Mouse (Mus musculus) embryo, embryonic 11.5 days (tissue): ENCODE measurements around the gene Dock2.
A peak's percentile ranks its signal among the peaks of the same experiment; 100 is the strongest.

Experiments
- DNase-seq: peaks from one replicate; pipeline ENCODE4 v3.0.0-alpha.2; 2012; ENCODE audit warnings: low read depth, low spot score

The Dock2 gene

DNA sequence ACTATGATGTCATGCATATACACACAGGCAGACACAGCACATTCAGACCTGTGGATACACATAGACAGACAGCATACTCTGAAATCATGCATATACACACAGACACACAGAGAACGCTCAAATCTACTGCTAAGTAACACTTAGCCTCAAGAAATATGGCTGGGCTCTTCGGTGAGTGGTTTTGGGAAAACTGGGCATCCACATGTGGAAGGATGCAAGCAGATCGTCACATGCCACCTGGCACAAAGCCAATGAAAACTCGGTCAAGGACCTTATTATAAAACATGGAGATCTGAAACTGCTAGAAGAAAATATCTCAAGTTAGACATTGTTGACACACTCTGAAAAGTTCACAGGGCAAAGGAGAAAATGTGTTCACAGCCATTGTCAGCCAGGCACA lies 255.7 kb downstream of the Dock2 start:
- DNase-seq, result no peak

DNA sequence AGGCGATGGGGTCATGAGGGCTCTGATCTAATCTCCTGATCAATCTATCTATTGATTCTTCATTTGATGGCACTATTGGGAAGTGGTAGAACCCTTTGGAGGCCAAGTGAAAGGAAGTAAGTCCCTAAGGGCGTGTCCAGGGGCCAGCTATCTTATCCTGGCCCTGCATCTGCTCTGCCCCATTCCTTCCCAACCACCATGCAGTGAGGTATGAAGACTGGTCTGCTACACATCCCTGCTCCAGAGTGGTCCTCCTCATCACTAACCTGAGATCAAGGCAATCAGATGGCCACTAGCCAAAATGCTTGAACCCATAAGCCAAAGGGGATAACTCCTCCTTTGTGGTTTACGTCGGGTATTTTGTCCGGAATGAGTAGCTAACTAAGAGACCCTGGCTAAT lies 256.5 kb downstream of the Dock2 start:
- no peak for DNase-seq

- no peak for DNase-seq
These were observed 258.4 kb downstream of the Dock2 start for GRCm38 (mm10) chr11:34525096-34525891.

- no peak for DNase-seq
These were observed 259.1 kb downstream of the Dock2 start for GRCm38 (mm10) chr11:34524586-34524985.

DNA sequence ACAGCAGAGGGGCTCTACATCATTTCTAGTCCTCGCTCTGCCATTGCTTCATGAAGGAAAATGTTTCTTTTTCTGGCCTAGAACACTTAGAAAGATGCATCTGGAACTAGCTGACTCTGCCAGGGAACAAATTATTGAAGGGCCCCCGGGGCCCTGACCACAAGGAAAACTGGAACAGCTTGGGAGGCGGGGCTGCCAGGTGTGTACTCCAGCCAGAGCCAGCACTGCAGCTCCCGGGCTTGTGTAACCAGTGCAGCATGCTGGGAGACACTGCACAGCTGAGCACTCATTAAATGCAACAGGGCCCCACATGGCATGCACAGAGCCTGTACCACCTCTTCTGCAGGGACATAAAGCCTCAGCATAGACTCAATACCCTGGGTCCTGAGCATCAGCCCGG lies 265.1 kb downstream of the Dock2 start:
- DNase-seq, result no peak

GRCm38 (mm10) chr11:34516971-34517370 lies 266.7 kb downstream of the Dock2 start:
- DNase-seq, result no peak

DNA sequence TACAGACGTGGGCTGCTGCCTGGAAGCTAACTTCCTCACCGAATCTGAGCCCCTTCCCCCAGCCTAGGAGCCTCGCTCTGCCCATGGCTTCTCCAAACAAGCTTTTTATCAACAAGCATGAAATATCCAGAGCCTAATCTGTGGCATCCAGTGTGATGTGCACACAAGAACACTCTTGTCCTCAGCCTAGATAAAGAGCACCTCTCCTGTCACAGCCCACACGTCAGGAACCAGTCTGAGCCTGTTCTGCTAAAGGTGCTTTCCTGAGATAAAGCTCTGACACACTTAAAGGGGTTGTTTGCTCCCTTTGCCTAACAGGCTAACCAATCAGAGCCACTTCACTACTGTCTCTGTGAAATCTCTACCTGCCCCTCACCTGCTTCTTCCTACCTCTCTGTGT lies 268.4 kb downstream of the Dock2 start:
- DNase-seq, result no peak

DNA sequence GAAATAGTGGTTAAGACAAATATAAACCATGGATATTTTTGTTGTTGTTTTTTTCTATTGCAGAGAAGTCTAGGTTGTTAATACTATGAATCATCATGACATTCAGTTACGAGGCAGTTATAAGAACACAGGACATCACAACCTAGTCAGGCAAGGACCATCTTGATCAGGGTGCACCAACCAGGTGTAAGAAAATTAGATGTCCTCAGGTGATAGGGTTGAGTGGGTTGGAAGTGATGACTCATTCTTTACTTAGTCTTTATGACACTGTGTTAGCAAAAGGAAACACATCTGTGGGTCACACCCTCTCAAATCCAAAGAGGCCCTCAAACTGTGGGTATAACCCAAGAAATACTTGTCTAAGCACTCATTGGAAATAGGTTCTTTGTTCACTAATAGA lies 277.3 kb downstream of the Dock2 start:
- DNase-seq, result no peak

DNA sequence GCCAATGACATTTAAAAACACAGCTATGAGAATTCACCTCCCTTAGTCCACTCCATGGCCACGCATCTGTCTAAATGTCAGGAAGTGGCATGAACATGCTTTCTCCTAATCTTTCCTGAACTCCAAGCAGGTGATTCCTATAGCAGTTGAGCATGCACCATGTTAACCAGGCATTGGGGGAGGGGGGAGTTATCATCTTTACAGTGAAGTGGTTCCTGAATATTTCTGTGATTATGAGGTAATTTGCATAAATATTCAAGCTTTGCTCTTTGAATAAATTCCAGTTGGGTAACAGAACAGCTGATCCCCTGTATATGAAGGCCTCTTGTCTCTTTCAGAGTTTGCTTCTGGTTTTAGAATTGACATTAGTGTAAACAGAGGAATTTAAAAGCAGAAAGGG lies 284.0 kb downstream of the Dock2 start:
- no peak for DNase-seq

DNA sequence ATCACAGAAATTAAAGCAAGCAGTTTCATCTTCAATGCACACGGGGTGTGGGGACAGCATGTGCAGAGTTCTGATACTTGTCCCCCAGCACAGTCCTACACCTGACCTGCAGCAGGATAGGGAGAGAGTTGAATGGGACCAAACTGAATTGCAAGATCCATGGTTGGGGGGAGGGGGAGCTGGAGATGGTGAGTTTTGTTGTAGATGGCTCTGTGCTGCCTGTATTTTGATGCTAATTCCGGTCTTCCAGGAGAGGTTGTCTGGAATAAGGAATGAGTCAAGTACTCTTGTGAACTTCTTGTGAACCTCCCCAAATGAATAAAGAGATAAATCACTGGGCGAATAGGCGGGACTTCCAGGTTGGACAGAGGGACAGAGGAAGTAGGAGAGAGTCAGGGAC lies 289.0 kb downstream of the Dock2 start:
- DNase-seq, result no peak

GRCm38 (mm10) chr11:34492986-34493385 lies 290.7 kb downstream of the Dock2 start:
- DNase-seq, result no peak

DNA sequence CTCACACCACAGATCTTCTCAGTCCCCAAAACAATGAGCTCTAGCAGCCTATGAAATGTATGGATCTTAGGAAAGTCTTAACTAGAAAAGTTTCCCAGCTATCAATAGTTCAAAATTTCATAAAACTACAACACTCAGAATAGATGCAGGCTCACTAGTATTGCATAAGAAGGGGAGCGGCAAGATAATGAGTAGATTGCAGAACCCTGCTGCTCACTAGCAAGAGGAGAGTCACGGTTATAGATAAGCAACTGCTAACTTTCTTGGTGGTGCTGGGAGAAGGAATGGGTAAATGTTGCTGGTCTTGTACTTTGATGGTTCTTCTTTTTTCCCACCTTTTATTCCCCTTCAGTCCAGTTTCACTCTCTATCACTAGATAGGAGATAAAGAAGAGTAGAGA lies 291.5 kb downstream of the Dock2 start:
- DNase-seq, result no peak

- no peak for DNase-seq
These were observed 294.1 kb downstream of the Dock2 start for GRCm38 (mm10) chr11:34489548-34489947.

GRCm38 (mm10) chr11:34479301-34479700 lies 304.4 kb downstream of the Dock2 start:
- DNase-seq, result no peak

DNA sequence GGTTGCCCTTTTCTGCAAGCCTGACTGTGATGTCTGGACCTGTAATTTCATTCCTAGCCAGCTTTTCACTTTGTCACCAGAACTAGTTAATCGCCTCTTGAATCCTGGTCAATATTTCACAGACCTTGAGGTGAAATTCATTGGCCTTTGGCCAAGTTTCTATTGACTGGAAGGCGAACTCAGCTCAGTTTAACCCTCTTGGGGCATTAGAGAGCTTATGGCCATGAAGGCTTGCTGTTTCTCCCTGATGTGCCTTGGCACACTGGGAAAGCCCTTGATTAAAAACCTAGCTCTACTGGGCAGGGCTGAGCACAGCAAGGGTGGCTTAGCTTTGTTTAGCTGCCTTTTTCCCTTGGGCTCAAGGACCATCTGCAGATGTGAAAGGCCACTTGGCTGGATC lies 313.9 kb downstream of the Dock2 start:
- DNase-seq, result no peak

DNA sequence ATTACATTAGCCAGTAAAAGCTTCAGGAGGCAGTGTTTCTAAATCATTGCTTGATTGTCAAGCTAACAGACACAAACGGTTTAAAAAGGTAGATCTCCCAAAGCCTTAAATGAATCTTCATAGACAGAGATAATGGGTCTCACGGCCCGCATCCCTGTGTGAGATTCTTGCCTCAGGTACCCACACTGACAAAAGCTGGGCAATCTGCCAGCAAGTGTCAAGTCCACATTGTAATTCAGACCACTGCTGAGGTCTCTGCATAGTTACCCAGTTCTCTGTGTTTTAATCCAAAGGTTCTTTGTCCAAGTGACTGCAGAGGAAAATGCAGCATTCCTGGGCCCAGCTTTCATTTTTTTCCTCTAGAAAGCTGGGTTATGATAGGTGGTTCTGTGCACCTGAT lies 315.1 kb downstream of the Dock2 start:
- DNase-seq, result no peak

DNA sequence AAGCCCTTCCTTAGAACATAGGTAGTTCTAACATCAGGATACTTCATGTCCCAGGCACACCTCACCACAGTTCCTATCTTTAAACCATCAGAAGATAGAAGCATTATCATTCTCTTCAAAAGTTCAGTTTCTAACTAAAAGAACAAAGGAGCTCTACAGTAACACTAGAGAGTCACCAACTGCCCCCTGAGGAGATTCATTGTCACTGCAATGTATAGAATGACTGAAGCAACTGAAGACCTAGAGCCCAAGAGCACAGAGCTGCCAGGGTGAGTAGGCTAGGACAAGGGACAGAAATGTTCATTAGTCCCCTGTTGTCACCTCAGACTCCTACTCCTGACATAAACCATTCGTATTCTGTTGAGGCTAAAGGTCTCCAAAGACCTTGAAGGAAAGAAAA lies 316.6 kb downstream of the Dock2 start:
- no peak for DNase-seq

GRCm38 (mm10) chr11:34449944-34450343 lies 333.7 kb downstream of the Dock2 start:
- no peak for DNase-seq

DNA sequence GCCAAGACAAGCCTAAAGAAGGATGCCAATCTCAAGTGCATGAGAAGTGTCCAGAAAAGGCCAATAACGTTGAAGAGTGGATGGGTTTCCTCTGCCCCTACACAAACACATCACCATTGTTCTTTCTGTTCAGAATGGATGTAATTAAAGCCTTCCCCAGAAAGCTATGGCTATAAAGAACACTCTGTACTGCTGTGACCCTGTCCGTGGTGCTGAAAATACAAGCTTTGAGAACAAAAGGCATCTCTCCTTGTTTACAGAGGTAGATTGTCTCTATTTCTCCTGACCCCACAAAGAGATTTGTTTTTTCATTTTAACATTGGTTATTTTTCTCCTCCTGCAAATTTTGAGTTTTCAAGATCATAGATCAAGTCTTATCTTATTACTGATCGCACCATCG lies 335.8 kb downstream of the Dock2 start:
- peak; percentile 56 for DNase-seq

DNA sequence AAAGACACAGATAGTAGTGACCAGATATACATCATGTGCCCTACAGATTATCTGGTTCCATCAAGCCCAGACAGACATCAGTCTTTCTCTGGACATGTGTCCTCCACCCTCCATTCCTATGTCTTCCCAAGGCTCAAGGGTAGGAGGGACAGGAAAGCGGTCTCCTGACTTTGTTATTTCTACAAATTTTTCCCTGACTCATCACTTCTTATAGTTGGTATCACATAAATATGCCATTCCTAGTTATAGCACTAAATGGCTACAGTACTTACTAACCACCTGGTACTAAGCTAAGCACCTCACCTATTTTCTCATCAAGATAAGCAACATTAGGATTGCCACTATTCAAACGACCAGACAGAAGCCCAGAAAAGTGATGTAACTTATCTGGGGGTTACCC lies 345.3 kb downstream of the Dock2 start:
- DNase-seq, result no peak

- no peak for DNase-seq
These were observed 346.2 kb downstream of the Dock2 start for GRCm38 (mm10) chr11:34437446-34437845.

DNA sequence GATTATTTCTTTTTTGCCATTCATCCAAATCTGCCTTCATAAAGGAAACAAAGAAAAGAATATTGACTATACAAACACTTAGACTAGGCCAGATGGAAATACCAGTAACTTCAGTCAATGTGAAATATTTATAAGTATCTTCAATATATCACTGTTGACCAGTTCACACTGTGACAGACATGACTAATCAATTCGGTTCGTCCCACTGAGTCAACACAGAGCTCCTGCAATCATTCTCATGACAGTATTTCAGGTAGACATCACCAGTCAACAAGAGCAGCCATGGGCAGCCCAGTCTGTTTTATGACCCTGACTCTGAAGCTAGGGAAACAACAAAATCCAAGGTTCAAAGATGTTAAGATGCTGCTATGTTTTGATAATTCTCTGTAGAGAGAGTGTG lies 351.7 kb downstream of the Dock2 start:
- DNase-seq, result no peak

DNA sequence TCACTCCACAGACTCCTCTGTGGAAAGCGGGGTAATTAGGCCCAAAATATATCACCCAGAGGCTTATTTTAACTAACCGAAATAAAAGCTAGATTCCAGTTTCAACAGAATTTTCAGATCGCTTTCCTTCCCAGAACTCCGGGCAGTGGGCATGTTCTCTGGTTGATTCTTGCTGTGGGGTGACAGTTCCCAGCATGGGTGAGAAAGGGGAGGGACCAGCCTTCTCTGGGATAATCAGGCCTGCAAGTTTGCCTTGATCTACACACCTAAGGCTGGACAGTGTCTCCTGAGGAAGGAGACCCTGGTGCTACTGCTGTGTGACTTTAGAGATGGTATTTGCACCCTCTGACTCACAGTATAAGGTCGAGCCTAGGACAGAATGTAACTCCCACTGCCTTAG lies 352.3 kb downstream of the Dock2 start:
- no peak for DNase-seq

GRCm38 (mm10) chr11:34430940-34431339 lies 352.8 kb downstream of the Dock2 start:
- DNase-seq, result no peak
